Mouse (Mus musculus): ENCODE measurements at regions not wholly inside any gene's neighbourhood (a gene's known extent, or its start where the extent isn't known, plus 50 kb on each side); places are given as distances from the start of the nearest gene placed in this dataset.

DNA sequence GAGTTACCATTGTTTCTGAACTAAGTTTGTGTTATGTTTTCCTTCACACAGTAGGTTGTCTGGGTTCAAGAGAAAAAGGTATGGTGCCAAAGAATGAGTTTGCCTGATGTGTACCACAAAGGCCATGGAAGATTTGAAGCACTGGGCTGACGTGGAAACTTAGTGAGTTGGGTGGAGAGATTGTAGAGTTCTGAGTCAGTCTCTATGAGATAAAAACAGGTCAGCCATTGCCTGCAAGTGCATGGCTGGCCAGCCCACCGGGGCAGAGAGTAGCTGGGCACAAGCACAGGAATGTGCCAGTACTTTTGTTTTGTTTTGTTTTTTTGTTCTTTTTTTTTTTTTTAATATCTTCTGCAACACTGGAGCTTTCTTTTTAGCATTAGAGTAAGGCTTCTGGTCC, 541.2 kb upstream of the A830018L16Rik start:
- Histone ChIP-seq H3K4me3 (ENCODE audit: low read depth, low read length) (no peak overlapping the region), H3K9ac (ENCODE audit: low read depth, low read length) (no peak overlapping the region), H3K9me3 (ENCODE audit: control insufficient read depth, low read length) (no peaks in the 10 kb centered on the region), H3K4me1 (replicated peaks; ENCODE audit: control insufficient read depth, insufficient read depth, low read length) (no peaks in the 10 kb centered on the region), H3K27me3 (ENCODE audit: control insufficient read depth, insufficient read depth, low read length) (no peaks in the 10 kb centered on the region), H3K27ac (ENCODE audit: low read depth, low read length) (no peak overlapping the region), H3K36me3 (ENCODE audit: control insufficient read depth, insufficient read depth, low read length) (no peaks in the 10 kb centered on the region), H3K4me2 (replicated peaks; ENCODE audit: low read depth, low read length) (no peak overlapping the region)
- no peak for ATAC-seq (ENCODE audit: low FRiP score)
- WGBS, result 85% methylated on average over 2 of the region's 2 CpGs
- DNase-seq (ENCODE audit: low spot score), result no peak

DNA sequence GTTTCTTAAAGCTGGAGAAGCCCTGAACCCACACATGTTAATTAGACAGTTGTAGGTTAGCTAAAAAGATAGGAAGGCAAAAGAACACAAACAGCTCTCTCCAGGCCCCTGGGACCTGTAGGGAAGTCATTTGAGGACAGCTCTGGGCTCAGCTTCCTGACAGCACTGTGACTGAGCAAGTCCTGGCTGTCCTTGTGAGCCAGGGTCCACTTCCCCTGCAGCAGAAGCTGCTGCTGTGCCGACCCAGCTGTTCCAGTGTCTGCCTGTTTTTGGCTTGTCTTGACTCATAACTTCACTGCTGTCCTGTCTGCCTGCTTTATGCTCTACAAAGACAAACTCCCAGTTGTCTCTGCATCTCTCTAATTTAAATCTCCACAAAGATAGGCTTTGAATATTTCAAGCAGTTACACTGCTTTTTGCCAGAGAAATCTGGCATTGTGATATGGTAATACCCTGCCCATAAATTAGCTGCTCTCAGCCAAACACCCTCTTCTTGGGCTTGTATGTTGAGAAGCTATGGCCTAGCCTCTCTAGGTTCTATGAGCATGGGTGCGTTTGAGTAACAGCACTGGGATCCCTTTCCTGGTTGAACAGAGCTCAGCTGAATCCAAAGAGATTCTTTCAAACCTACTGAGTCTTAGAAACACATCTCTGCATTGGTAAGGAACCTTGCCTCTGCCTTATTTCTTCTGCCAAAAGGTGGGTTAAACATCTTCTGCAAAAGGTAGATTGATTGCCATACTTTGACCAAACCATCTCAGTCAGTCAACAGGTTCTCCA, 536.3 kb upstream of the A830018L16Rik start:
- WGBS, result 61% methylated on average over 2 of the region's 2 CpGs
- H3K27me3 ChIP-seq (ENCODE audit: control insufficient read depth, insufficient read depth, low read length), result no peaks in the 10 kb centered on the region
- no peak overlapping the region for H3K4me3 ChIP-seq (ENCODE audit: low read depth, low read length)
- H3K9ac ChIP-seq (ENCODE audit: low read depth, low read length), result no peak overlapping the region
- H3K4me2 ChIP-seq (replicated peaks; ENCODE audit: low read depth, low read length), result no peak overlapping the region
- ATAC-seq (ENCODE audit: low FRiP score) (no peak), DNase-seq (ENCODE audit: low spot score) (no peak)
- no peaks in the 10 kb centered on the region for H3K9me3 ChIP-seq (ENCODE audit: control insufficient read depth, low read length)
- H3K4me1 ChIP-seq (replicated peaks; ENCODE audit: control insufficient read depth, insufficient read depth, low read length), result no peaks in the 10 kb centered on the region
- no peaks in the 10 kb centered on the region for H3K36me3 ChIP-seq (ENCODE audit: control insufficient read depth, insufficient read depth, low read length)
- H3K27ac ChIP-seq (ENCODE audit: low read depth, low read length), result no peak overlapping the region

DNA sequence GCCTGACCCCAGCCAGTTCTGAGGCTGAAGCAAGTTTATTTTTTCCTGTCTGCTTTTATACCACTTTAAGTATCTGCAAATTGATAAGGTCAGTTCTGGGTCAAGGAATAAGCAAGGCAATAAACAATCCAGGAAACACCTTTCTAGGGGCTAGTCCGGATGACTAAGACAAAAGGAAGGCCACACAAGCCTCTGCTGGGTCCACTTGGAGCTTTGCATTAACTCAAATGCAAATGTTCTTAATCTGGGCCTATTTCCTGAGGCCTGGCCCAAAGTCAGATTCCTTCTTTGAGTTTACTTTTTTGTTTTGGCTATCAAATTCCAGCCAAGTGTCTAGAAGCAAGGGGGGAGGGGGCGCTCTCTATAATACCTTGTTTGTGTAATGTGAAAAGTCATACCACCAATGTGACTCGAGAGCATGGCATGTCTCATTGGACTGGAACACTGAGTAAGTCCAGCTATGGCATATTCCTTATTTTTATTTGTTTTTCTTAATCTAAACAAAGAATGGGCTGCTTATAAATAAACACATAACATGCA, 535.6 kb upstream of the A830018L16Rik start:
- Histone ChIP-seq H3K27me3 (ENCODE audit: control insufficient read depth, insufficient read depth, low read length) (no peaks in the 10 kb centered on the region), H3K27ac (ENCODE audit: low read depth, low read length) (no peak overlapping the region), H3K4me3 (ENCODE audit: low read depth, low read length) (no peak overlapping the region), H3K9me3 (ENCODE audit: control insufficient read depth, low read length) (no peaks in the 10 kb centered on the region), H3K4me2 (replicated peaks; ENCODE audit: low read depth, low read length) (no peak overlapping the region), H3K4me1 (replicated peaks; ENCODE audit: control insufficient read depth, insufficient read depth, low read length) (no peaks in the 10 kb centered on the region), H3K9ac (ENCODE audit: low read depth, low read length) (no peak overlapping the region), H3K36me3 (ENCODE audit: control insufficient read depth, insufficient read depth, low read length) (no peaks in the 10 kb centered on the region)
- no peak for DNase-seq (ENCODE audit: low spot score)
- 68% methylated on average over 3 of the region's 3 CpGs for WGBS
- no peak for ATAC-seq (ENCODE audit: low FRiP score)

DNA sequence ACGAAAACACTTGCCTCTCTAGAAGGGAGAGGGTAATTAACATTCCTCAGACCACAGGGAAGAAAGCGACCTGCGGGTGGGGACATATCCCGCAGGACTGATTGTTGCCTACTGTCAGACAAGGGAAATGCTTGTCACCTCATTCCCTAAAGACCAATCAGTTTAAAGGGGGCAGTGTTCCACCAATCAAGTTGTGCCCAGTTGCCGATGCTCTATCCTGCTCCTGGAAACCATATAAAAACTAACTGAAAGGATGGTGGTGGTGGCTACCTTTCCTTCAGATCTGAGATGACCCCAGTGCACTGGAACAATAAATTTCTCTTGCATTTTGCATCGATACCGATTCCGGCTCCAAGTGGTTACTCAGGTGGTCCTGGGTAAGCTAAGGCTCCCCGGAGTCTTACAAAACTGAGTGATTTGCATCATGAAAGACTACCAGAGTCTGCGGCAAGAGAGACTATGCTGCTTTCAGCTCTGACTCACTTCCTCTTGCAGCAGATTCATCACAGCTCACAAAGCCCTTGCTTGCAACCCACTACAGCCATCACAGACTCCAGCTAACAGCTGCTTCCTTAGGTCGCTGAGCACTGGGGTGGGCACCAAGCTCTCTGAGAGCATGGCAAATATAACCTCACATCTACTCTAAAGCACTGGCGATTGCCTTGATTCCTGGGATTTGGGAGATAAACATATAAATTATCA, 533.7 kb upstream of the A830018L16Rik start:
- Histone ChIP-seq H3K4me3 (ENCODE audit: low read depth, low read length) (no peak overlapping the region), H3K9me3 (ENCODE audit: control insufficient read depth, low read length) (no peaks in the 10 kb centered on the region), H3K27ac (ENCODE audit: low read depth, low read length) (no peak overlapping the region), H3K9ac (ENCODE audit: low read depth, low read length) (no peak overlapping the region), H3K36me3 (ENCODE audit: control insufficient read depth, insufficient read depth, low read length) (no peaks in the 10 kb centered on the region), H3K4me1 (replicated peaks; ENCODE audit: control insufficient read depth, insufficient read depth, low read length) (no peaks in the 10 kb centered on the region), H3K27me3 (ENCODE audit: control insufficient read depth, insufficient read depth, low read length) (no peaks in the 10 kb centered on the region), H3K4me2 (replicated peaks; ENCODE audit: low read depth, low read length) (no peak overlapping the region)
- DNase-seq (ENCODE audit: low spot score) (peak; percentile 6), ATAC-seq (ENCODE audit: low FRiP score) (no peak)
- 62% methylated on average over 12 of the region's 12 CpGs for WGBS

DNA sequence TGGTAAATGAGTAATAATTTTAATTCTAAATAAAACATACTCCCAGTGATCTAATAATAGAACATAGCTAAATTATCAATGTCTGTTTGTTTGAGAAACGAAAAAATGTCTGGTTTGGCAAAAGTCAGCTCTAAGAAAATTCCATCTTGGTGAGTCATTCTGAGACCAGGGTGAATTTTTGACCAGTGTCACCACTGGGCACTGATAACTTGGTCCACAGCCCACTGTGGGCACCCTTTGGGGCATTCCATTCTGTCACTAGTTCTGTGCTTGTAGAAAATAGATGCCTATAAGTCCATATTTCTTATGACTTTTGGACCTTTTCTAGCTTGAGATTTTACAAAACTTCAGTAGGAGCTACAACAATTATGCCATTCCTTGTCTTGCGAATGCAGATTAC, 515.1 kb upstream of the A830018L16Rik start:
- no peak overlapping the region for H3K4me3 ChIP-seq (ENCODE audit: low read depth, low read length)
- no peaks in the 10 kb centered on the region for H3K36me3 ChIP-seq (ENCODE audit: control insufficient read depth, insufficient read depth, low read length)
- H3K27me3 ChIP-seq (ENCODE audit: control insufficient read depth, insufficient read depth, low read length), result no peaks in the 10 kb centered on the region
- H3K4me2 ChIP-seq (replicated peaks; ENCODE audit: low read depth, low read length), result no peak overlapping the region
- no peaks in the 10 kb centered on the region for H3K9me3 ChIP-seq (ENCODE audit: control insufficient read depth, low read length)
- H3K4me1 ChIP-seq (replicated peaks; ENCODE audit: control insufficient read depth, insufficient read depth, low read length), result no peaks in the 10 kb centered on the region
- WGBS, result 86% methylated on average over 2 of the region's 2 CpGs
- ATAC-seq (ENCODE audit: low FRiP score) (no peak), DNase-seq (ENCODE audit: low spot score) (no peak)
- no peak overlapping the region for H3K27ac ChIP-seq (ENCODE audit: low read depth, low read length)
- no peak overlapping the region for H3K9ac ChIP-seq (ENCODE audit: low read depth, low read length)

DNA sequence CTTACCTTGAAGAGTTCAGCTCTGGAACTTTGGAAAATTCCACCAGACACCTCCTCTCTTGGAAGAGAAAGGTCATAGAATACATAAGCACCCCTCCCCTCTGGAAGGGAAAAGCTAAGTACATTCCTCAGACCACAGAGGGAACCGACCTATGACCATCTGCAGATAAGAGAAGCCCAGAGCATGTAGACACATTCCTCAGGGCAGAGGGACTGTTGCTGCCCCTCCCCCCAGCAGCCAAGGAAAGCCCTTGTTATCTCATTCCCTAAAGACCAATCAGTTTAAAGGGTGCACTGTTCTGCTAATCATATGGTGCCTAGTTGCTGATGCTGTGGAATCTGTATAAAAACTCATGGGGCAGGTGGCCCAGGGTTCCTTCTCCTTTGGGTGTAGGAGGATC, 511.2 kb upstream of the A830018L16Rik start:
- ATAC-seq (ENCODE audit: low FRiP score) (no peak), DNase-seq (ENCODE audit: low spot score) (no peak)
- Histone ChIP-seq H3K4me2 (replicated peaks; ENCODE audit: low read depth, low read length) (no peak overlapping the region), H3K36me3 (ENCODE audit: control insufficient read depth, insufficient read depth, low read length) (no peaks in the 10 kb centered on the region), H3K9ac (ENCODE audit: low read depth, low read length) (no peak overlapping the region), H3K9me3 (ENCODE audit: control insufficient read depth, low read length) (no peaks in the 10 kb centered on the region), H3K4me1 (replicated peaks; ENCODE audit: control insufficient read depth, insufficient read depth, low read length) (no peaks in the 10 kb centered on the region), H3K4me3 (ENCODE audit: low read depth, low read length) (no peak overlapping the region), H3K27ac (ENCODE audit: low read depth, low read length) (no peak overlapping the region), H3K27me3 (ENCODE audit: control insufficient read depth, insufficient read depth, low read length) (no peaks in the 10 kb centered on the region)
- WGBS, result 52% methylated on average over 1 of the region's 1 CpGs

DNA sequence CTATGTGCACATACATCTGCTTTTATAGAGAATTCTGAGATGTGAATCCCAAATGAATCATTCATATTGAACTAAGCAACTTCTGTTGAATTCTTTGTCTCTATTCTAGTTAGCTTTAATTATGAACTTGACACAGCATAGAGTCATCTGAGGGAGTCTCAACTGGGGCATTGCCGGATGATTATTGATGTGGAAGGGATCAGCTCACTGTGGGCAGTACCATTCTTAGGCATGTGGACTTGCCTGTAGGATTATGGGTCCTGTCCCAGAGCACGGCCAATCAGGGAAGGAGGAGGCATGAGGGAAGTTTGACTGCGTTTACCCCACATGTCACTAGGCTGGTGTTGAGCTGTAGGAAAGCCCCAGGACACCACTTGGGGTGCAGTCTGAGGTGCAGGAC, 493.9 kb upstream of the A830018L16Rik start:
- H3K4me1 ChIP-seq (replicated peaks; ENCODE audit: control insufficient read depth, insufficient read depth, low read length), result no peaks in the 10 kb centered on the region
- no peaks in the 10 kb centered on the region for H3K36me3 ChIP-seq (ENCODE audit: control insufficient read depth, insufficient read depth, low read length)
- no peak for DNase-seq (ENCODE audit: low spot score)
- H3K9me3 ChIP-seq (ENCODE audit: control insufficient read depth, low read length), result no peaks in the 10 kb centered on the region
- no peaks in the 10 kb centered on the region for H3K27me3 ChIP-seq (ENCODE audit: control insufficient read depth, insufficient read depth, low read length)
- no peak overlapping the region for H3K4me2 ChIP-seq (replicated peaks; ENCODE audit: low read depth, low read length)
- no peak overlapping the region for H3K9ac ChIP-seq (ENCODE audit: low read depth, low read length)
- WGBS, result 92% methylated on average over 3 of the region's 3 CpGs
- ATAC-seq (ENCODE audit: low FRiP score), result no peak
- no peak overlapping the region for H3K27ac ChIP-seq (ENCODE audit: low read depth, low read length)
- no peak overlapping the region for H3K4me3 ChIP-seq (ENCODE audit: low read depth, low read length)

DNA sequence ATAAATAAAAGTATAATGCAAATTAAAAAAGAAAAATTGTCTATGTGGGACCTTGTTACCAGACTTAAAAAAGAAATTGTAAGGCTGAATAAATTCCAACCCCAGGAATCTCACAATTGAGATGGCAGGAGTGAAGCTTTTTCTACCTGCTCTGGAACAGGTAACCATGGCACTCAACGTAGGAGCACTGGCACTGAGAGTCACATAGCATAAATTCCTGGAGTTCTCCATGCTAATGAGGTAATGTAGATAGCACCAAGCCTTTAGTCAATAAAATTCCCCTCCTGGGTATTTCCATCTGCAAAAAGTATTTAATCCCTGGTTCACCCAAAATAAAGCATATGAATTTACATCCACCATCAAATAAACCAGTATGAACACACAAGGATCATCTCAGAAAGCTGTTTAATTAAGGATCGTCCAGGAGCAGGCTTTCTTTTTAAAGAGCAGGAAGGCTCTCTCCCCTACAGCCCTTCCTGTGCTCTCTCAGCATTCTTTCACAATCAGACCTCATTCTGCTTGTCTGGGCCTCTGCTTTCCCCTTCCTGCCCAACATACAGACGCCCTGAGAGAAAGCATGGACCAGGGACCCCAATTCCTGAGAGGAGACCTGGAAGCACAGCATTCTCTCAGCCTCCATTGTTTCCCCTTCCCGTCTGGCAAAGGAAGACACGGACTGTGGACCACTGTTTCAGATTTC, 481.4 kb upstream of the A830018L16Rik start:
- DNase-seq (ENCODE audit: low spot score), result no peak
- Histone ChIP-seq H3K27ac (ENCODE audit: low read depth, low read length) (no peak overlapping the region), H3K36me3 (ENCODE audit: control insufficient read depth, insufficient read depth, low read length) (no peaks in the 10 kb centered on the region), H3K27me3 (ENCODE audit: control insufficient read depth, insufficient read depth, low read length) (no peaks in the 10 kb centered on the region), H3K9me3 (ENCODE audit: control insufficient read depth, low read length) (no peaks in the 10 kb centered on the region), H3K4me1 (replicated peaks; ENCODE audit: control insufficient read depth, insufficient read depth, low read length) (no peaks in the 10 kb centered on the region), H3K9ac (ENCODE audit: low read depth, low read length) (no peak overlapping the region), H3K4me2 (replicated peaks; ENCODE audit: low read depth, low read length) (no peak overlapping the region), H3K4me3 (ENCODE audit: low read depth, low read length) (no peak overlapping the region)
- 69% methylated on average over 5 of the region's 5 CpGs for WGBS
- ATAC-seq (ENCODE audit: low FRiP score), result no peak
